Mouse (Mus musculus): ENCODE measurements around the gene Set.
"Not testable (repeated sequence)": the region's sequence is repeated elsewhere in the genome, so short reads cannot be mapped to it uniquely, and the experiment has no call there.

The Set gene

DNA sequence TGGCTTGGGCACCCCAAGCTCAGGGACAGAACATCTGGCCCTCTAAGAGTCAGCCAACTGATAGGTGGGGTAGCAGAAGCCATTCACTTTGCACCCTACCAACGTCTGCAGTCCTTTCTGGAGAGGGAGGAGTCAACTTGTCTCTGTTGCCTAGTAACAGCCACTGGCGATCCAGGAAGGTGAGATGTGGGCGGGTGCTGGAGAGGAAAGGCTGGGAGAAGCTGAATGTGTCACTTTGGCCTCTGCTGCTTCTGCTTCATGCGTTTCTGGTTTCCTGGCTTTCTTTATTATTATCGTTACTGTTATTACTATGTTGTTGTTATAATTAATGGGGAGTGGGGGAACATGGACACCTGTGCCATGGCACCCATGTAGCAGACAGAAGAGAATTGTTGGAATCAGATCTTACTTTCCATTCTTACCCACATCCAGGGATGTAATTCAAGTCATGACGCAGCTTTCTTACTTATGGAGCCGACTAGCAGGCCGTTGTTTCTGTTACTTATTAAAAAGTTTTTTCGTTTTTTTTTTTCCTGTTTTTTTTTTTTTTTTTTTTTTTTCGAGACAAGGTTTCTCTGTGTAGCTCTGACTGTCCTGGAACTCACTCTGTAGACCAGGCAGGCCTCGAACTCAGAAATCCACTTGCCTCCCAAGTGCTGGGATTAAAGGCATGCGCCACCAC, at the start of gene Set:
Set (plus strand) TSS at position 156 of the 682 bp plus-strand sequence.
- in situ Hi-C loops (cut with MseI, MboI), result no loop called here

DNA sequence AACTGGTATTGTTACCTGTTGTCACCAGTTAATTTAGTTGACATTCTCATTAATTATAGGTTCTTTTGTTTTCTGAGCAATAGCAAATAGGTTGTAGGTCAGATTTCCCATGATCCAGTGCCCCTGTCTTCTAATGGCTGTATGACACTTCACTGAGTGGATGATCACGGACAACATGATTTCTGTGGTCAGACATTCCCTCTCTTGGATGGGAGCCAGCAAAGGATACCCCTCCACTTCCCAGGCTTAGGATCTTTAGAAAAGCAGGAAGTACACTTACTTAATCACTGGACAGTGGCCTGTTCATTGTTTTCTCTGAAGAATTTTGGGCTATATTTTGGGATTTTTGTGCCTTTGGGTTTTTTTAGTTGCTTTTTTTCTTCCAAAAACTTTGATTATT, 48.1 kb upstream of the Set start:
- in situ Hi-C loops (cut with MseI, MboI), result no loop called here

DNA sequence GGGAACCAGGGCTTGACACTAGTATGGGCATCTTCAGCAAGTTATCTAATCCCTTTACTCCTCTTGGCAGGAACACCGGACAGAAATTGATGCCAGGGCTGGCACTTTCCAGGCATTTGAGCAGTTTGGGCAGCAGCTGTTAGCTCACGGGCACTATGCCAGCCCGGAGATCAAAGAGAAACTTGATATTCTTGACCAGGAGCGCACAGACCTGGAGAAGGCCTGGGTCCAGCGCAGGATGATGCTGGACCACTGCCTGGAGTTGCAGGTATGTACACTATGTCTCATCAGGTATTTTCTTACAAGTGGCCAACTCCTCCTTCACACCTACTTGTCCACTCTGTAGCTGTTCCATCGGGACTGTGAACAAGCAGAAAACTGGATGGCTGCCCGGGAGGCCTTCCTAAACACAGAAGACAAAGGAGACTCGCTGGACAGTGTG, 46.3 kb upstream of the Set start:
- in situ Hi-C loops (cut with MseI, MboI), result no loop called here

DNA sequence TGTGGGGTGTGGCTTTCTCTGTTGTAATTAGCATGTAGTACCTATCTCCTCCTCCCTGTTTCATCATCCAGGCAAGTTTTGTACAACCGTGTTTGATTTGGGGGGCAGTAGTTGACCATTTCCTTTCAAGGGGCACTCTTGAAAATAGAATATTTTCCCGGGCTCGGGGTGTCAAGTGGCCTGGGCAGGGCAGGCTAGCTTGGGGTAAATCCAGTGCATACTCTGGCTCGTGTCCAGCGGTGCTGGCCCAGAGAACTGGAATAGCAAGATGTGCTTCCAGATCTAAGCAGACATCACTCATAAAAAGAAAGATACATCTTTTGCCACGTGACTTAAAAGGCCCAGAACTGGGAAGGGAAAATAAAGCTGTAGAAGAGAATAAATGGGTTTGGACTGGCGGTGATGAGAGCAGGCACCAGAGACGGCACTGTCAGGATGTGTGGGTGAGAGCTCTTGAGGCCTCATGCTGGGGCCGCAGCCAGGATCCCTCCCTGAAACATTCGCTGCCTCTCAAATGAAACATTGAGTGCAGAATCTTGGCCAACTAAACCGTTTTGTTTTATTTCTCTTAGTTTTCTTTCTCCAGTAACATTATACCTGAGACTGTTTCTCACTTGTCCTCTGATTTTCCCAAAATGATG, 42.7 kb upstream of the Set start:
- in situ Hi-C loops (cut with MseI, MboI), result no loop called here

DNA sequence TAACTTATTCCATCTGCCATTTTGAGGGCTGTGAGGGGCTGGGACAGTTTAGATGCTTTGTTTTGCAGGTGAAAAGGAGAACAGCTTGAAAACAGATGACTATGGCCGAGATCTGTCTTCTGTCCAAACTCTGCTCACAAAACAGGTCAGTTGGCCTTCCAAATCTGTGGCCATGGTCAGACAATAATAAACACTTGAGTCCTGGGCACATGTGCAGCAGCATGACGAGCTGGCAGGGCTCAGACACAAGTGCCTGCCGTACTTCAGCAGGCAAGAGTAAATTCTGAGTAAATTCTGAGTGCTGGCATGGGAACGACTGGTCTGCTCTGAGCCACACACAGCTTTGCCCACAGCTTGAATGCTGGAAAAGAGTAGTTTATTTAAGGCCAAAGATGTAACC, 31.7 kb upstream of the Set start:
- in situ Hi-C loops (cut with MseI, MboI), result loop anchor here in 1 of 2 experiments (5.0 kb wide), 1 partner anchor 38 kb away; no protein-coding TSS in a partner anchor

DNA sequence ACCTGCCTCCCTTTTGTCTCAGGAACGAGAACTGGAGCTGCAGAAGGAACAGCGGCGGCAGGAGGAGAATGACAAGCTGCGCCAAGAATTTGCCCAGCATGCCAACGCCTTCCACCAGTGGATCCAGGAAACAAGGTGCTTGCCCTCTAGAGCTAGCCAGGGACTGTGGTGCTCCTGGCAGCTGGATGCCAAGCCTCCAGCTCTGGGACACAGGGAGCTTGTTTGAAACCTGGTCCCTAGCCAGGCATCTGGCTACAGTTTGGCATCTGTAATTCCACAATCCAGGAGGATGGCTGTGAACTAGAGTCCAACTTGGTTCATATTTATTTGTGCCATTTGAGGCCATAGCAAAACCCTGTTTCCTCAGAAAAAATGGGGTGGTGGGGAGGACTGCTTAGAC, 30.2 kb upstream of the Set start:
- in situ Hi-C loops (cut with MseI, MboI), result loop anchor here in 1 of 2 experiments (5.0 kb wide), 1 partner anchor 40 kb away; no protein-coding TSS in a partner anchor

DNA sequence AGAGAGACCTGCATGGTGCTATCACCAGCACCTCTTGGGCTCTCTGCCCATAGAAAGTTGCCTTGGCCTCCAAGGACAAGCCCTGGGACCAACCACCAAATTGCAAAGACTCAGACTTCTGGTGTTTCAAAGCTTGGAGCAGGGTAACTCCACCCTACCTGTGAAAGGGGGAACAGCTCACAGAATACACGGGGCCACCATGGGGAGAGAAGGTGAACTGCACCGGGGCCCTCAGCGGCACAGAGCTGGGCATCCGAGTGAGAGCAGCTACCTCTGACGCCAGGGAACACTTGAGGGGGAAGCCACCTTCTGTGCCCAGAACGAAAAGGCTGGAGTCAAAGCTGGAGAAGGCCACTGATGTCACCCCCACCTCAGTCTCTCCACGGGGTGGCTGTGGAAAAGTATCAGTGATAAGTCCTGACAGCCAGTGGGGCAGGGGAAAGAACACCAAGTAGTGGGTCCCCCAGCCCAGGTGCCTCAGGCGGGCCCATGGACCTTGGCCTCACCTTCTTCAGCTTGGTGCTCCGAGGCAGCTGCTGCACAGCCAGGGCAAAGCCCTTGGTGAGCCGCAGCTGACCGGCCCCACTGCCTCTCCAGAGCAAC, 24.8 kb upstream of the Set start:
- in situ Hi-C loops (cut with MseI, MboI), result no loop called here

DNA sequence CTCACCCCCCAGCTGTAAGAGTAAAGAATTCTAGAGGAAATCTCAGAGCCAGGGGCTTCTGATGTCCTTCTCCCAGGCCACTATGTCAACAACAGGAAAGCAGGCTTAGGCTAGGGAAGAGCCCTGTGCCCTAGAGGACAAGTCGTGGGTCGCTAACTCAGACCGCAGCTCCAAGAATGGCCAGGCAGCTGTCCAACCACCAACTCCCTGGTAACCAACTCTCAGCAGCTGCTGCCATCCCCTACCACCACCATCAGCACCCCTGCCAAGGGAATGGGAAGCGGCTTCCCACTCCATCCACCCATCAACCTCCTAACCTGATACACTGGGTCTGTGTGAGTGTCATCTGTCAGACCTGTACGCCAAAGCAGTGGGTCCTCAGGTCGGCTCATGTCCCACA, 24.2 kb upstream of the Set start:
- in situ Hi-C loops (cut with MseI, MboI), result no loop called here

DNA sequence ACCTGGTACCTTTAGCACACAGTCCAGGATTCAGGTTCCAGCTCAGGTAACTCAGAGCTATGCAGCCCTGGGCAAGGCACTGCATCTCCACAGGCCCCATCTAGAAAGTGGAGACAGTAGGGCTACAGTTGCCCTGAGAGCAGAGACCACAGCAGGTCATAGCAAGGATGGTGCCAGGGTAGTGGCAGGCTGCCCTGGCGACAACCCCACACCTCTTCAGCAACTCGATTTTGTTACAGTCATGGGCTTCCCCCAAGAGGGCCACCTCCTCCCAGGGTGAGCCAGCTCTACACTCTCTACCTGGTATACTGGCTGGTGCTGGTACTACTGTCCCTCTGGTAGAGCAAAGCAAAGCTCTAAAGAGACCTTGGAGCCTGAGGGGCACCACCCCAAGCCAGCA, 19.4 kb upstream of the Set start:
- in situ Hi-C loops (cut with MseI, MboI), result no loop called here

DNA sequence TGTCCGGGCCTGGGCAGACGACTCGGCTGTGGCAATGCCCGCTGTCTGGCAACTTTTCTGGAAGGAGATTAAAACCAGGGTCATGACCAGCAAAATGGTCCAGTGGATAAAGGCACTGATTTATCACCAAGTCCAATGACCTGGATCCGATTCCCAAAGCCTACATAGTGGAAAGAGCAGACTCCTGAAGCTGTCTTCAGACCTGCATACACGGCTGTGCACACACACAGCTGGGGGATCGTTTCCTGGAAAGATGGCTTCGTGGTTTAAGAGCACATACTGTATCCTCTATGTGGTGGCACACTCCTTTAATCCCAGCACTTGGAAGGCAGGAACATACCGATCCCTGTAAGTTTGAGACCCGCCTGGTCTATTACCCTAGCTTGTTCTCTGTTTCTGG, 18.8 kb upstream of the Set start:
- in situ Hi-C loops (cut with MseI, MboI), result no loop called here

DNA sequence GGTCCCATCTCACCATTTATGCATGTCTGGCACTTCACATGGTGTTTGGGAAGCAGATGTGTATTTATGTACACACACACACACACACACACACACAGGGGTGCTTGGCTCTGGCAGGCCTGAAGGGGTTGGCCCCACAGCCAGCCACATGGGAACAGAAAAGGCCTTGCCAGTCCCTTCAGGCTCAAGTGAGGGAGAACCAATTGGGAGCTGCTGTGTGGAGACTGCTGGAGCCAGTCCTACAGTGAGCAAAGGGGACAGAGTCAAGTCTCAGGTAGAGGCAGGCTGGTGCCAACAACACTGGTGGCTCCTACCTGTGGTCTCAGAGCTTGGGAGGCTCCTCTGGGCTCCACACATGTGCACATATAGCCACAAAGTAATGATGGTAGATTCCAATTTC, 17.5 kb upstream of the Set start:
- in situ Hi-C loops (cut with MseI, MboI), result no loop called here

DNA sequence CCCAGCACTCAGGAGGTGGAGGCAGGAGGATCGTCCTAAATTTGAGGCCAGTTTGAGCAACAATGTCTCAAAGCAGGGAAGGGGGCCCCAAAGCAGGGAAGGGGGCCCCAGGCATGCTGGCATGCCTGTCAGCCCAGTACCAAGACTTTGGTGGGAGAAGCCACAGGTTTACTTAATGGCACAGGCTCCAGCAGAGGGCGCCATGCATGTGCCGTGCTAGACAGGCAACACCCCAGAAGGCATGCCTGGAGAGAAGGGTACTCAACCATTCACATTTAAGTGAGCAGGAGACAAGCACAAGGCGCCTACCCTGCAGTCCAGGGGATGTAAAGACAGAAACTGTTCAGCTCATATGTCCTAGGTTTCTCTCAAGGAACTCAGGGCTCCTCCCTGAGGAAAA, 14.7 kb upstream of the Set start:
- in situ Hi-C loops (cut with MseI, MboI), result no loop called here

DNA sequence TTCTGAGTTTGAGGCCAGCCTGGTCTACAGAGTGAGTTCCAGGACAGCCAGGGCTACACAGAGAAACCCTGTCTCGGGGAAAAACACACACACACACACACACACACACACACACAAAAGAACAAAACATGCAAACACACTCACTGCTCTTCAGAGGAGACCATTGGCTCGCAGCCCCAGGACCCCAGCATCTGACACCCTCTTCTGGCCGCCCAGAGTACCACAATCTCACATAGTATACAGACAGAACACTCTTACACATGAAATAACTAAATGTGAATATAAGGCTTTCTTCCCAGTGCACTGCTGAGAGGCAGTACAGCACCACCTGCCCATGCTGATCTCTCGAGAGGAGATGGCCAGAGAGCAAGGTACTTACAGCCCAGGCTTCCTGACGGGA, 12.6 kb upstream of the Set start:
- in situ Hi-C loops (cut with MseI, MboI), result no loop called here

DNA sequence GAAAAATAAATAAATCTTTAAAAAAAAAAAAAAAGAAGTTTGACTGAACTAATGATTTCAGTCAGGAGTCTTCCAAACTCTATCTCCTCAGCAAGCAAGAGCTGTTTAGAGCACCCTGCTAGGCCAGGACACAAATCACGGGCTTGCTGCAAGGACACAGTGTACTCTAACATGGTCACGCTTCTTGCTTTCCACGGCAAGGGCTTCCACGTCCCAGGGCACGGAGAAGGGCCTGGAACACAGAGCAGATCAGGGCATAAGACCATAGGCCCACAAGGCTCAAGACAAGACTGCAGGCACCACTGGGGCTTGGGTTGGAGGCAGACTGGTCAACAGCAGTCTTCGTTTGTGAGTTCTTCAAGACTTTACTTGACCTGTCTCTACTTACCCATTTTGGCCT, 10.1 kb upstream of the Set start:
- in situ Hi-C loops (cut with MseI, MboI), result no loop called here

DNA sequence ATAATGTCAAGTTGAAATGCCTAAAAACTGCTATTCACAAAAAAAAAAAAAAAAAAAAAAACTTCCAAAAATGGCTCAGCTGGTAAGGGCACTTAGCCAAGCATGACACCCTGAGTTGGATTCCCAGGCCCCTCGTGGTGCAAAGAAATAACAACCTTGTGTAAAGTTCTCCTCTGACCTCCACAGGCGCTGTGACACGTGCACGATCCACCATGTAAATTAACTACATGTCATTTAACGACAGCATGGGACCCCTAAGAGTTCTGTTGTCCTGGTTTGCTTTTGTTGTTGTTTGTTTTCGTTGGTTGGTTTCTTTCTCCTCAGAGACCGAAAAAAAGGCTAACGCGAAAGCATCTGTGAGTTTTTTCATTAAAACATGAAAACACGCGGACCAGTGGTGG, 9.1 kb upstream of the Set start:
- in situ Hi-C loops (cut with MseI, MboI), result no loop called here

DNA sequence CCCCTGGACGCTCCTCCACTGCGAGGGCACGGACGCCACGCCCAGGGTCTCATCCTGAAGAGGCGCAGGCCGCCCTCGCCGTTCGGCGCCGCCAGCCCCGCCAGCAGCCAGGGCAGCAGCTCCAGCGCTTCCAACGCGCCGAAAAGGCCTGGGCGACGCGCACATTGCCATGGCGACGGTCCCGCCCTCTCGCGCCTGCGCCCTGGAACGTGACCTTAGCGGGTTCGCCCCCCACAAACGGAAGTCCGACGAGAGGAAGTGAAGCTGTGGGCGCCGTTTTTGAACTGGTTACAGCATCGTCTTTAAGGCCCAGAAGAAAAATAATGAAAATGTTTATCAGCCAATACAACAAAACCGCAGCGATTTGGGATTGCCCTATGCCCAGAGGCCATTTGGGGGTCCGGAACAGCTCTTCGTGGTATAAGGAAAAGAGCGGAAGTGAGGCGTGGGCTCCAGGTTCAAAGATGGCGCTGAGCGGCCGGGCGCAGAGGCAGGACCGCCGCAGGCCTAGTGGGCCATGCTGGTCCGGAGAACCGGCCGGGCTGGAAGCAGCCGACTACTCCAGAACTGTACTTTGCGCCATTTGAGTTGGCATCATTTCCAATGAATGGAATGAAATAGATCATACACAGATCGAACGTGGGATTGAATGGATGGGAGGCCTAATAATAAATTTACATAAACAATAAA, 8.3 kb upstream of the Set start, which contains the start of gene Wdr34:
Wdr34 (minus strand) TSS at position 183 of the 690 bp plus-strand sequence.
- in situ Hi-C loops (cut with MseI, MboI), result no loop called here

DNA sequence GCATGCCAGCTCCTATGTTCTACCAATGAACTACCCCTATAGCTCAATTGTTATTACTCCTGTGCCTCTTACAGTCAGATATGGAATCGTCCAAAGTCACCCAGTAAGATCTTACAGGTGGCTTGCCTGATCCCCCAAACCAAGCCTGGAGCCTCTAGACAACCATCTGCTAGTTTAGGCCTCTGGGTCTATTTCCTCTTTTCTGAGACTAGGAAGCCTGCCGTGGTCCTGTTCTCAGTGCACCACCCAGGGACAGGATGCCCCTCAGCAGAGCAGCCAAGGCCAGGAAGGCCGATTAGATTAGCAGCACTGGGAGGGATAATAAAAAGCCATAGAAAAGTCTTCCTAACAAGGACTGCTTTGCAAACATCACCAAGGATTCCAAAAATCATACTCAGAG, 7.3 kb upstream of the Set start:
- in situ Hi-C loops (cut with MseI, MboI), result no loop called here

DNA sequence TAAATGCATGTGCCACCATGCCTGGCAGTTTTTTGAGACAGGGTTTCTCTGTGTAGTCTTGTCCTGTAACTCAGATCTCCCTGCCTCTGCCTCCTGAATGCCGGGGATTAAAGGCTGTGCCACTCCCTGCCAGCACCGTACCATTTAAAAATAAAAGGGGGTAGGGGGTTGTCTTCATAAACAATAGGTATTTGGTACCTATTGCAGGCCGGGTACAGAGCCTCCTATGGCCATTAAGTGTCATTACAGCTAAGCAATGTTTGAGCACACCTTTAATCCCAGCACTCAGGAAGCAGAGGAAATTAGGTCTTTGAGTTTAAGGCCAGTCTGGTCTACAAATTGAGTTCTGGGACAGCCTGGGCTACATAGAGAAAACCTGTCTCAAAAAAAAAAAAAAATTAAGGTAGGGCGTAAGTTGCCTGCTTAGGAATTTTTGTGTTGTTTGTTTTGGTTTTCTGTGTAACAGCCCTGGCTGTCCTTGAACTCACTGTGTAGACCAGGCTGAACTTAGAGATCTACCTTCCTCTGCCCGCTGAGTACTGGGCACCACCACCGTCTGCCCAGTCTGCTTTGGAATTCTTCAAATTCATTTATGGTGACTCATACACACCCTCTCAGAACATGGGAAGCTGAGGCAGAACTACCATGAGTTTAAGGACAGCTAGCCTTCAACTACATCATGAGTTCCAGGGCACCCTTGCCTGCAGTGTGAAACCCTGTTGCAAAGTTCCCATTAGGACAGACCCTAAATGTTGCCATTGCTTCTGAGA, 5.0 kb upstream of the Set start:
- in situ Hi-C loops (cut with MseI, MboI), result no loop called here

DNA sequence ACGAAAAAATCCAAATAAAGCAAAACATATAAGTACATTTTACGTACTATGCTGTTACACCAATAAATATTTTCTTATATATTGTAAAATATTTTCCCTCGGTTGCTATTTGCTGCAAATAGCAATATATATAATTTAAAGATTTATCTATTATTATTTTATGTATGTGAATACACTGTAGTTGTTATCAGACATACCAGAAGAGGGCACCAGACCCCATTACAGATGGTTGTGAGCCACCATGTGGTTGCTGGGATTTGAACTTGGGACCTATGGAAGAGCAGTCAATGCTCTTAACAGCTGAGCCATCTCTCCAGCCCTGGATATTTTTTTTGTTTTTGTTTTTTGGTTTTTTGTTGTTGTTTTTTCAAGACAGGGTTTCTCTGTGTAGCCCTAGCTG, 1.9 kb upstream of the Set start:
- in situ Hi-C loops (cut with MseI, MboI), result not testable (repeated sequence)

DNA sequence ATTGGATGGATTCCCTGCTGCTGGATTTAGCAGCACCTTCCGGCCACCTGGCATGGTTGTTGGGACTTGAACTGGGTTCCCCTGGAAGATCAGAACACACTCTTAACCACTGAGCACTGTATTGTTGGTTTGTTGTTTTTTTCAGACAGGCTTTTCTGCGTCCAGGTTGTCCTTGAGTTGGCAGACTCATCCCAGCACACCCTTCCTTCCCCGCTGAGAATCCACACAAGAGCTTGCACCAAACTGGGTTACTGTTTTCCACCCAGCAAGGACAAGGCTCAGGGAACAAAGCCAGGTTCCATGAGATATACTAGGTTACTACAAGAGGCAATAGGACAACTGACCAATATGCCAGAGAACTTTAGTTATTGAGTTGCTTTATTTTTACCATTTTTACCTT, 442 bp upstream of the Set start:
- in situ Hi-C loops (cut with MseI, MboI), result no loop called here

DNA sequence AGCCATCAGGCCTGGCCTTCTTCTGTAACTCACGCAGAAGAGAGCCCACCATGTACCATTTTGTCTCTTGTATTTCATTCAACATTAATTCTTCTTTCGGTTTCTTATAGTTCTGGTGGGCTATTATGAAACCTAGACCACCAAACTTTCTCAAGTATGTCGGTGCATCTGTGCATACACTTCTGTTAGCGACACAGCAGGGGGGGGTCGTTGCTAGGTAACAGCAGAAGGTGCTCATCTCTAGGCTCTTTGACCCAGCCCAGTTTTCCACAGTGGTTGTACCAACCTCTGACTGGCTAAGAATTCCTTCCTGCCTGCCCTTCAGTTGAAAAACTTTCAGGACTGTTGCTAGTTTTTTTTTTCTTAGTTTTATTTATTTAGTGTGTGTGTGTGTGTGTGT, 1.2 kb downstream of the Set start:
- in situ Hi-C loops (cut with MseI, MboI), result no loop called here
